Mouse (Mus musculus) MEL (cell line): ENCODE measurements around the gene Fam155a. TPM values are rescaled to one million over a fixed set of nuclear protein-coding genes. Genes with fewer than 3 reads are reported as not detected.
"Not testable (repeated sequence)": the region's sequence is repeated elsewhere in the genome, so short reads cannot be mapped to it uniquely, and the experiment has no call there.

Source experiments
- DNase-seq: peaks from one replicate; pipeline ENCODE4 v3.0.0; 2011; ENCODE audit warnings: low read depth, low spot score
- H3K27ac ChIP-seq: 2 replicates; pipeline ENCODE4 v1.5.1; 2012; ENCODE audit warnings: low read depth, mild to moderate bottlenecking, control low read depth, low read length, moderate library complexity; ENCODE audit not compliant: control insufficient read depth
- H3K27me3 ChIP-seq, 2 experiments: fragments of 150-350 bp in 1 of 2; sonication (generic) in 1 of 2; 2 replicates each; pipeline ENCODE4 v1.6.1; 2012; ENCODE audit warnings: low read length in 2 of 2, mild to moderate bottlenecking in 2 of 2, improper control_type of control experiment in 1 of 2, moderate library complexity in 1 of 2; ENCODE audit not compliant: insufficient read depth in 2 of 2, control insufficient read depth in 1 of 2
- H3K36me3 ChIP-seq, 2 experiments: 2 replicates each; pipeline ENCODE4 v1.6.1; 2012 to 2014; ENCODE audit warnings: low read length in 2 of 2, improper control_type of control experiment in 1 of 2, inconsistent platforms in 1 of 2, mild to moderate bottlenecking in 1 of 2; ENCODE audit not compliant: insufficient read depth in 2 of 2, control insufficient read depth in 1 of 2
- H3K4me1 ChIP-seq, 2 experiments: fragments of 150-350 bp in 1 of 2; sonication (generic) in 1 of 2; 2 replicates each; pipeline ENCODE4 v1.6.1; 2012; ENCODE audit warnings: low read length in 2 of 2, improper control_type of control experiment in 1 of 2, mild to moderate bottlenecking in 1 of 2; ENCODE audit not compliant: insufficient read depth in 2 of 2, control insufficient read depth in 1 of 2
- H3K4me3 ChIP-seq, 2 experiments: fragments of 150-350 bp in 1 of 2; sonication (generic) in 1 of 2; 2 replicates each; pipeline ENCODE4 v1.5.1; 2012; ENCODE audit warnings: low read depth in 2 of 2, low read length in 2 of 2, mild to moderate bottlenecking in 2 of 2, moderate library complexity in 2 of 2, control low read depth in 1 of 2, improper control_type of control experiment in 1 of 2; ENCODE audit not compliant: control insufficient read depth in 1 of 2, insufficient read depth in 1 of 2
- H3K79me2 ChIP-seq: 2 replicates; pipeline ENCODE4 v1.6.1; 2012; ENCODE audit warnings: mild to moderate bottlenecking, low read length, moderate library complexity; ENCODE audit not compliant: control insufficient read depth, poor library complexity, insufficient read depth
- H3K9ac ChIP-seq: 2 replicates; pipeline ENCODE4 v1.6.1; 2012; ENCODE audit warnings: low read depth, mild to moderate bottlenecking, control low read depth, low read length, moderate library complexity; ENCODE audit not compliant: control insufficient read depth, poor library complexity, severe bottlenecking
- H3K9me3 ChIP-seq: fragments of 150-350 bp; sonication (generic); replicated peaks from 2 replicates; pipeline ENCODE4 v1.6.1; 2012; ENCODE audit warnings: mild to moderate bottlenecking, low read length, improper control_type of control experiment, moderate library complexity; ENCODE audit not compliant: insufficient read depth
- BHLHE40 ChIP-seq: IDR thresholded peaks from 2 replicates; pipeline ENCODE4 v1.6.1; 2012; ENCODE audit warnings: low read depth, mild to moderate bottlenecking, inconsistent platforms, low read length, improper control_type of control experiment, borderline replicate concordance
- CHD1 ChIP-seq: IDR thresholded peaks from 2 replicates; pipeline ENCODE4 v1.6.1; 2012; ENCODE audit warnings: low read depth, mild to moderate bottlenecking, inconsistent platforms, low read length, improper control_type of control experiment
- CHD2 ChIP-seq: IDR thresholded peaks from 2 replicates; pipeline ENCODE4 v1.6.1; 2011; ENCODE audit warnings: low read length, improper control_type of control experiment
- CTCF ChIP-seq, 3 experiments: IDR thresholded peaks in 2 of 3; conservative IDR thresholded peaks in 1 of 3; 2 replicates each; pipeline ENCODE4 v1.5.1; 2011 to 2012; ENCODE audit warnings: low read length in 3 of 3, low read depth in 2 of 3, mild to moderate bottlenecking in 2 of 3, improper control_type of control experiment in 1 of 3, inconsistent platforms in 1 of 3, mixed read lengths in 1 of 3, moderate library complexity in 1 of 3; ENCODE audit not compliant: control insufficient read depth in 1 of 3, insufficient read depth in 1 of 3, poor library complexity in 1 of 3, severe bottlenecking in 1 of 3
- E2F4 ChIP-seq: IDR thresholded peaks from 2 replicates; pipeline ENCODE4 v1.6.1; 2011; ENCODE audit warnings: low read depth, low read length, improper control_type of control experiment, borderline replicate concordance
- ELF1 ChIP-seq: IDR thresholded peaks from 2 replicates; pipeline ENCODE4 v1.6.1; 2014; ENCODE audit warnings: low read depth, mild to moderate bottlenecking, inconsistent platforms, low read length, improper control_type of control experiment, moderate library complexity
- ETS1 ChIP-seq: IDR thresholded peaks from 2 replicates; pipeline ENCODE4 v1.6.1; 2012; ENCODE audit warnings: low read depth, mild to moderate bottlenecking, inconsistent platforms, low read length, improper control_type of control experiment, moderate library complexity
- HCFC1 ChIP-seq: IDR thresholded peaks from 2 replicates; pipeline ENCODE4 v1.6.1; 2012; ENCODE audit warnings: low read depth, mild to moderate bottlenecking, inconsistent platforms, low read length, improper control_type of control experiment, moderate library complexity
- JUND ChIP-seq: IDR thresholded peaks from 2 replicates; pipeline ENCODE4 v1.6.1; 2011; ENCODE audit warnings: low read depth, mild to moderate bottlenecking, improper control_type of control experiment, low read length
- KAT2A ChIP-seq: conservative IDR thresholded peaks from 2 replicates; pipeline ENCODE4 v1.6.1; 2012; ENCODE audit warnings: low read depth, low read length, improper control_type of control experiment, inconsistent platforms
- MAFK ChIP-seq: IDR thresholded peaks from 2 replicates; pipeline ENCODE4 v1.6.1; 2011; ENCODE audit warnings: low read depth, mild to moderate bottlenecking, low read length, improper control_type of control experiment, borderline replicate concordance
- MAX ChIP-seq: IDR thresholded peaks from 2 replicates; pipeline ENCODE4 v1.6.1; 2011; ENCODE audit warnings: low read length, improper control_type of control experiment
- MYB ChIP-seq: IDR thresholded peaks from 2 replicates; pipeline ENCODE4 v1.6.1; 2011; ENCODE audit warnings: mild to moderate bottlenecking, low read depth, low read length, improper control_type of control experiment
- MYC ChIP-seq: IDR thresholded peaks from 2 replicates; pipeline ENCODE4 v1.6.1; 2011; ENCODE audit warnings: low read depth, mild to moderate bottlenecking, low read length, improper control_type of control experiment, moderate library complexity
- NELFE ChIP-seq: IDR thresholded peaks from 2 replicates; pipeline ENCODE4 v1.6.1; 2011; ENCODE audit warnings: low read depth, low read length, improper control_type of control experiment
- NRF1 ChIP-seq: IDR thresholded peaks from 2 replicates; pipeline ENCODE4 v1.6.1; 2014; ENCODE audit warnings: low read depth, mild to moderate bottlenecking, inconsistent platforms, low read length, improper control_type of control experiment, moderate library complexity; ENCODE audit not compliant: poor library complexity, insufficient read depth, severe bottlenecking
- POLR2A ChIP-seq, 2 experiments: IDR thresholded peaks; 2 replicates each; pipeline ENCODE4 v1.6.1; 2011 to 2012; ENCODE audit warnings: low read length in 2 of 2, mild to moderate bottlenecking in 2 of 2, control low read depth in 1 of 2, improper control_type of control experiment in 1 of 2, low read depth in 1 of 2, moderate library complexity in 1 of 2; ENCODE audit not compliant: control insufficient read depth in 1 of 2, insufficient read depth in 1 of 2, poor library complexity in 1 of 2
- POLR2AphosphoS5 ChIP-seq: IDR thresholded peaks from 2 replicates; pipeline ENCODE4 v1.6.1; 2012; ENCODE audit warnings: low read depth, borderline replicate concordance, mild to moderate bottlenecking, inconsistent platforms, low read length, moderate library complexity, mixed read lengths
- RCOR1 ChIP-seq: IDR thresholded peaks from 2 replicates; pipeline ENCODE4 v1.6.1; 2012; ENCODE audit warnings: low read depth, mild to moderate bottlenecking, inconsistent platforms, low read length, improper control_type of control experiment
- SMC3 ChIP-seq: IDR thresholded peaks from 2 replicates; pipeline ENCODE4 v1.6.1; 2011; ENCODE audit warnings: low read depth, low read length, improper control_type of control experiment
- TAL1 ChIP-seq: IDR thresholded peaks from 2 replicates; pipeline ENCODE4 v1.6.1; 2012; ENCODE audit warnings: mild to moderate bottlenecking, inconsistent platforms, low read length, moderate library complexity, mixed read lengths
- TBP ChIP-seq: IDR thresholded peaks from 2 replicates; pipeline ENCODE4 v1.8.0; 2011; ENCODE audit warnings: low read depth, low read length, improper control_type of control experiment
- TCF12 ChIP-seq: IDR thresholded peaks from 2 replicates; pipeline ENCODE4 v1.6.1; 2014; ENCODE audit warnings: low read depth, mild to moderate bottlenecking, inconsistent platforms, low read length, improper control_type of control experiment, moderate library complexity
- UBTF ChIP-seq: IDR thresholded peaks from 2 replicates; pipeline ENCODE4 v1.6.1; 2012; ENCODE audit warnings: low read depth, mild to moderate bottlenecking, inconsistent platforms, low read length, improper control_type of control experiment, moderate library complexity, borderline replicate concordance; ENCODE audit not compliant: insufficient read depth
- USF2 ChIP-seq, 2 experiments: IDR thresholded peaks; 2 replicates each; pipeline ENCODE4 v1.6.1; 2011 to 2012; ENCODE audit warnings: improper control_type of control experiment in 2 of 2, low read length in 2 of 2, borderline replicate concordance in 1 of 2, inconsistent platforms in 1 of 2, low read depth in 1 of 2, mild to moderate bottlenecking in 1 of 2; ENCODE audit not compliant: insufficient read depth in 1 of 2
- ZC3H11A ChIP-seq: IDR thresholded peaks from 2 replicates; pipeline ENCODE4 v1.6.1; 2012; ENCODE audit warnings: low read depth, mild to moderate bottlenecking, inconsistent platforms, low read length, improper control_type of control experiment
- ZKSCAN1 ChIP-seq: IDR thresholded peaks from 2 replicates; pipeline ENCODE4 v1.6.1; 2012; ENCODE audit warnings: low read depth, mild to moderate bottlenecking, inconsistent platforms, low read length, improper control_type of control experiment, moderate library complexity
- polyA plus RNA-seq, 2 experiments: library from polyadenylated mRNA; stranded (reverse) in 1 of 2; unstranded in 1 of 2; fragments of >175 nt in 1 of 2; fragments of >200 nt in 1 of 2; gene quantifications; 2 replicates each; pipeline versions ENCODE4 v1.2.1 to v1.2.4; 2012; ENCODE audit warnings: low replicate concordance in 2 of 2, low read depth in 1 of 2; ENCODE audit not compliant: insufficient read length in 2 of 2, insufficient read depth in 1 of 2, missing spikeins in 1 of 2
- total RNA-seq: library from RNA; depleted of rRNA; stranded (reverse); fragments of 300-350 nt; gene quantifications from 2 replicates; pipeline ENCODE4 v1.2.3, GENCODE M21; 2012

Gene Fam155a
- total and polyA plus RNA-seq, 3 experiments, result not detected

- TF ChIP-seq CTCF (IDR thresholded peaks at IDR 0.05 in 2 of 3, conservative IDR thresholded peaks at IDR 0.05 in 1 of 3; ENCODE audit: control insufficient read depth in 1 of 3, insufficient read depth in 1 of 3, low read depth in 2 of 3, low read length in 3 of 3, poor library complexity in 1 of 3, severe bottlenecking in 1 of 3), result no peak
- no peak for TF ChIP-seq ELF1
- no peak for TF ChIP-seq ETS1
- TF ChIP-seq RCOR1, result no peak
- no peak for TF ChIP-seq POLR2AphosphoS5
- no peak for TF ChIP-seq NRF1
- TF ChIP-seq HCFC1, result no peak
- no peak for TF ChIP-seq UBTF
- TF ChIP-seq BHLHE40, result no peak
- TF ChIP-seq TCF12, result no peak
- no peak for TF ChIP-seq USF2 (IDR thresholded peaks at IDR 0.05; ENCODE audit: borderline replicate concordance in 1 of 2, insufficient read depth in 1 of 2, low read depth in 1 of 2, low read length in 2 of 2)
- TF ChIP-seq MYC, result no peak
- no peak for TF ChIP-seq CHD1
- no peak for TF ChIP-seq MAX
- TF ChIP-seq E2F4, result no peak
- TF ChIP-seq MYB, result no peak
- TF ChIP-seq SMC3, result no peak
- no peak for TF ChIP-seq ZKSCAN1
- no peak for TF ChIP-seq ZC3H11A
- no peak for TF ChIP-seq JUND
- Histone ChIP-seq H3K4me1 (no peaks in the 10 kb centered on the region), H3K9me3 (no peaks in the 10 kb centered on the region), H3K79me2 (no peaks in the 10 kb centered on the region), H3K4me3 (no peak overlapping the region), H3K27ac (no peak overlapping the region), H3K9ac (no peak overlapping the region), H3K36me3 (no peaks in the 10 kb centered on the region), H3K27me3 (no peaks in the 10 kb centered on the region)
- no peak for DNase-seq
These were observed 376.3 kb downstream of the Fam155a start for GRCm38 (mm10) chr8:9394670-9395069.

- Histone ChIP-seq H3K36me3 (no peaks in the 10 kb centered on the region), H3K27me3 (no peaks in the 10 kb centered on the region), H3K27ac (no peak overlapping the region), H3K9me3 (no peaks in the 10 kb centered on the region), H3K9ac (no peak overlapping the region), H3K4me1 (no peaks in the 10 kb centered on the region), H3K4me3 (no peak overlapping the region), H3K79me2 (no peaks in the 10 kb centered on the region)
- no peak for TF ChIP-seq ZKSCAN1
- no peak for TF ChIP-seq NELFE
- no peak for TF ChIP-seq TCF12
- TF ChIP-seq TAL1, result no peak
- TF ChIP-seq POLR2A (IDR thresholded peaks at IDR 0.05; ENCODE audit: control insufficient read depth in 1 of 2, insufficient read depth in 1 of 2, low read depth in 1 of 2, low read length in 2 of 2, poor library complexity in 1 of 2), result no peak
- no peak for TF ChIP-seq ELF1
- TF ChIP-seq SMC3, result no peak
- TF ChIP-seq KAT2A, result no peak
- no peak for TF ChIP-seq E2F4
- no peak for TF ChIP-seq TBP
- TF ChIP-seq MAFK, result no peak
- no peak for TF ChIP-seq CHD2
- DNase-seq, result no peak
These were observed 377.7 kb downstream of the Fam155a start for GRCm38 (mm10) chr8:9393246-9393645.

- DNase-seq, H3K9ac ChIP-seq, H3K9me3 ChIP-seq, H3K36me3 ChIP-seq, H3K27me3 ChIP-seq, H3K4me3 ChIP-seq, H3K27ac ChIP-seq, H3K4me1 ChIP-seq, H3K79me2 ChIP-seq: not testable (repeated sequence)
These were observed 380.7 kb downstream of the Fam155a start for GRCm38 (mm10) chr8:9390229-9390628.
